Mouse (Mus musculus): ENCODE results near the gene Chsy1. TPM values are rescaled to one million over a fixed set of nuclear protein-coding genes. Genes with fewer than 3 reads are reported as not detected.
"Not testable (repeated sequence)": the region's sequence is repeated elsewhere in the genome, so short reads cannot be mapped to it uniquely, and the experiment has no call there.

Chsy1 gene
- polyA plus RNA-seq, 1 experiment from 2014 or later = 6.1 TPM

DNA sequence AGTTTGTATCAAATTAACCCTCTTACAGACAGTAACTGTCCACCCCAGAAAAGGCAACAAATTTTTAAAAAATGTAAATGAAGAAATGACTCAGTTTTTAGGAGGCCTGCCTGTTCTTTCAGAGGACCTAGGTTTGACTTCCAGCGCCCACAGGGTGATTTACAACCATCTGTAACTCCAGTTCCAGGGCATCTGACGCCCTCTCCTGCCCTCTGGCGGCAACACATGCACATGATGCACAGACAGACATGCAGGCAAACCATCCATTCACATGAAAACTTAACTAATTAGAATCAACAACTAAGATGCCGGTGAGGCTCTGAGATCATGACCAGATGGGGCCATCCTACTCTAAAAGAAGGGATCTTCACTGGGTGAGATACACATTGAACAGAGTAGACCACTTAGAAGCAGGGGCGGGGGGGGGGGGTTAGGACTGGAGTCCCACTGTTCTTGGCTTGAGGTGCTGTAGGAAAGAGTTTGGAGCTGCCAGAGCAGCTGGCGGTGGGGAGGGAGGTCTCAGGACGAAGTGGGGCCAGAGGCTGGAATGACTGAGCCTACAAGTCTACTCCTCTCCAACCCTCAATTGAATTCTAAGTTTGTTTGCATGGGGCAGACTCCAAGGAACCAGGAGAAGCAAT is 72.9 kb downstream of the Chsy1 start:
- TF ChIP-seq CTCF (IDR thresholded peaks at IDR 0.05; ENCODE audit: low read depth) (peak; percentile 38), EP300 (optimal IDR thresholded peaks at IDR 0.05) (no peak)
- DNase-seq (ENCODE audit: low spot score) (no peak), ATAC-seq (ENCODE audit: low FRiP score, low TSS enrichment) (no peak)
- H3K4me2 ChIP-seq (replicated peaks; ENCODE audit: low read depth) = no peak overlapping the region
- H3K27ac ChIP-seq (replicated peaks) = no peak overlapping the region
- H3K9me3 ChIP-seq (ENCODE audit: control insufficient read depth, low read length) = no peaks in the 10 kb centered on the region
- no peak overlapping the region for H3K4me3 ChIP-seq (ENCODE audit: low read depth, low read length)
- no peaks in the 10 kb centered on the region for H3K4me1 ChIP-seq (replicated peaks; ENCODE audit: control insufficient read depth, insufficient read depth)
- no peaks in the 10 kb centered on the region for H3K36me3 ChIP-seq (ENCODE audit: control insufficient read depth, insufficient read depth, low read length)
- H3K9ac ChIP-seq (ENCODE audit: low read length) = no peak overlapping the region
- H3K27me3 ChIP-seq (ENCODE audit: control insufficient read depth, insufficient read depth, low read length) = no peaks in the 10 kb centered on the region
- WGBS = 84% methylated on average over 7 of the region's 7 CpGs

DNA sequence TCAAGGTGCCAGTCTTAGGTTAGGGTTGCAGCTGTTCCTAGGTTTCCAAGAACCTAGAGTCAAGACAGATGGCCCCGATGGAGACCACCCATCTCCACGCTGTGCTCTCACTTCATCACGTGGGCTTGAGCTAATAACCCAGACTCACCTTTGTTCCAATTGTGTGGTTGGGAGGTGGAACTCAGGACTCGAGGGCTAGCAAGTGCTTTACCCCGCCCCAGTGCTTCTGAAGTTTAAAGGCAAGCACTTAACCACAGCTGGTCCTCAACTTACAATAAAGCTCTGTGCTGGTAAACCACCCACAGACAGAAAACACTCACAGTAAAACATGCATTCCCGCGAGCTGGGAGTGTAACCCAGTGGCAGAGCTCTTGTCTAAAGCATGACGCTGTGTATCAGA is 74.1 kb downstream of the Chsy1 start:
- WGBS = 54% methylated on average over 8 of the region's 8 CpGs
- no peaks in the 10 kb centered on the region for H3K4me1 ChIP-seq (replicated peaks; ENCODE audit: control insufficient read depth, insufficient read depth)
- TF ChIP-seq CTCF (IDR thresholded peaks at IDR 0.05; ENCODE audit: low read depth) (no peak), EP300 (optimal IDR thresholded peaks at IDR 0.05) (no peak)
- no peak overlapping the region for H3K9ac ChIP-seq (ENCODE audit: low read length)
- H3K9me3 ChIP-seq (ENCODE audit: control insufficient read depth, low read length) = no peaks in the 10 kb centered on the region
- DNase-seq (ENCODE audit: low spot score) (no peak), ATAC-seq (ENCODE audit: low FRiP score, low TSS enrichment) (no peak)
- no peaks in the 10 kb centered on the region for H3K36me3 ChIP-seq (ENCODE audit: control insufficient read depth, insufficient read depth, low read length)
- H3K27ac ChIP-seq (replicated peaks) = no peak overlapping the region
- H3K4me3 ChIP-seq (ENCODE audit: low read depth, low read length) = no peak overlapping the region
- H3K27me3 ChIP-seq (ENCODE audit: control insufficient read depth, insufficient read depth, low read length) = no peaks in the 10 kb centered on the region
- no peak overlapping the region for H3K4me2 ChIP-seq (replicated peaks; ENCODE audit: low read depth)

DNA sequence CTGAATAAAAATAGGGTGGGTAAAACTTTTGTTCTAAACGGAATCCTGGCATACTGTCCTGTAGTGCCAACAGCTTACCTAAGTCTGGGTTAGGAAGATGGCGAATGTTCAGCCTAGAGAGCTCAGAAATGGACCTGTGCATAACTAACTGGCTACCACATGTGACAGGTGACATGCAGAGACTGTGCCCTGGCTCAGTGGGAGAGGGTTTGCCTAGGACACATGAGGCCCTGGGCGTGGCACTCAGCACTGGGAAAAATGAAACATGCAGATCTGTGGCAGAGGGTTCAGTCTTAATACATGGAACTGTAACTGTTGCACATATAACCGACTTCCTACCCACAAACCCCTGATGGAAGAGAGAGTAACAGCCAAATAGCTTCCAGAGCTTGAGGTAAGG is 74.7 kb downstream of the Chsy1 start:
- TF ChIP-seq EP300 (optimal IDR thresholded peaks at IDR 0.05) (no peak), CTCF (IDR thresholded peaks at IDR 0.05; ENCODE audit: low read depth) (no peak)
- Histone ChIP-seq H3K36me3 (ENCODE audit: control insufficient read depth, insufficient read depth, low read length) (no peaks in the 10 kb centered on the region), H3K9me3 (ENCODE audit: control insufficient read depth, low read length) (no peaks in the 10 kb centered on the region), H3K27ac (replicated peaks) (no peak overlapping the region), H3K4me3 (ENCODE audit: low read depth, low read length) (no peak overlapping the region), H3K4me1 (replicated peaks; ENCODE audit: control insufficient read depth, insufficient read depth) (no peaks in the 10 kb centered on the region), H3K9ac (ENCODE audit: low read length) (no peak overlapping the region), H3K4me2 (replicated peaks; ENCODE audit: low read depth) (no peak overlapping the region), H3K27me3 (ENCODE audit: control insufficient read depth, insufficient read depth, low read length) (no peaks in the 10 kb centered on the region)
- no peak for DNase-seq (ENCODE audit: low spot score)
- no peak for ATAC-seq (ENCODE audit: low FRiP score, low TSS enrichment)
- WGBS = 73% methylated on average over 4 of the region's 4 CpGs

DNA sequence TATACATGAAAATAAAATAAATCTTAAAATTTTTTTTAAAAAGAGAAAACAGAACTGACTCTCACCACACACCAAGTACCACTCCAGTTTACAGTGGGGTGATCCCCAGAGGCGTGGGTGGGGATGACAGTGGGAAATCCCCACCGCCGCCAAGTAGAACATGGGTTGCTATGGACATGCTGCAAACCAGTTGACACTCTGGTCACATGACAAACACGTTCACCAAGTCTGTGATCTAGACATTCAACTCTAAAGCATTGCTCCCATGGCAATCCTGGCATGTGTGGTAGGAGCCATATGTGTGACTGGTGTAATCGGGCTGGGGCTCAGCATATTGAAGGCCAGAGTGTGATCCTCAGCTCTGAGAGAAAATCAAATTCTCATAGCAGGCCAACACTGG is 76.1 kb downstream of the Chsy1 start:
- no peak overlapping the region for H3K4me3 ChIP-seq (ENCODE audit: low read depth, low read length)
- no peak overlapping the region for H3K9ac ChIP-seq (ENCODE audit: low read length)
- H3K4me2 ChIP-seq (replicated peaks; ENCODE audit: low read depth) = no peak overlapping the region
- DNase-seq (ENCODE audit: low spot score) (no peak), ATAC-seq (ENCODE audit: low FRiP score, low TSS enrichment) (no peak)
- no peaks in the 10 kb centered on the region for H3K36me3 ChIP-seq (ENCODE audit: control insufficient read depth, insufficient read depth, low read length)
- no peak overlapping the region for H3K27ac ChIP-seq (replicated peaks)
- TF ChIP-seq EP300 (optimal IDR thresholded peaks at IDR 0.05) = no peak
- no peak for TF ChIP-seq CTCF (IDR thresholded peaks at IDR 0.05; ENCODE audit: low read depth)
- H3K4me1 ChIP-seq (replicated peaks; ENCODE audit: control insufficient read depth, insufficient read depth) = no peaks in the 10 kb centered on the region
- no peaks in the 10 kb centered on the region for H3K9me3 ChIP-seq (ENCODE audit: control insufficient read depth, low read length)
- 88% methylated on average over 5 of the region's 5 CpGs for WGBS
- H3K27me3 ChIP-seq (ENCODE audit: control insufficient read depth, insufficient read depth, low read length) = no peaks in the 10 kb centered on the region

DNA sequence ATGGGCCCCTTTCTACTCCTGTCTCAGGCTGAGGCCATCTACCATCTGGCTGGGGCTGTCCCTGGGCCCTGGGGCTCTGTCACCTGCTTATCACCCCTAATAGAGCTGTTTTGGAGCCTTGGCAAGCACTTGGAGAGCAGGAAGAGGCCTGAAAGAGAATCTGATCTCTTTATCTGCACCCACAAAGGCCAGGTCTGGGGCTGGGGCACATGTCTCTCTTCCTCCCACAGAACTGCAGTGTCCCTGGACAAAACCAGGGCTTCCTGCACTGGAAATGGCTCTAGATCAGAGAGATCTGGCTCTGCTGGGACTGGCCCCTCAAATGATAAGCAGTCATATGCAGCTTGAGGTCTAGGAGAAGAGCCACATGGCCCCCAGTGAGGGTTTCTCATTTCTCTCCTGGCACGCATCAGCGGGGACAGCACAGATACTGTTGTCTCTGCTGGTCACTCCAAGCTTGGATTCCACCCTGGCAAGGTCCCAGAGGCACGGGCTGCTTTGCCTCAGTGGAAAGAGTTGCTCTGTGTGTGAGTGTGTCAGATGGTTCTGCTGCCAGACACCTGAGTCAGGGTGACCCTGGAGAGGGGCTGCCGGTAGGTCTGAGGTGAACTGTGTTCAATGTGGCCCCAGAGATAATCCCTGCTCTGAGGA is 78.4 kb downstream of the Chsy1 start:
- no peak overlapping the region for H3K4me2 ChIP-seq (replicated peaks; ENCODE audit: low read depth)
- no peaks in the 10 kb centered on the region for H3K9me3 ChIP-seq (ENCODE audit: control insufficient read depth, low read length)
- DNase-seq (ENCODE audit: low spot score) (no peak), ATAC-seq (ENCODE audit: low FRiP score, low TSS enrichment) (no peak)
- H3K27ac ChIP-seq (replicated peaks) = no peak overlapping the region
- no peaks in the 10 kb centered on the region for H3K4me1 ChIP-seq (replicated peaks; ENCODE audit: control insufficient read depth, insufficient read depth)
- TF ChIP-seq CTCF (IDR thresholded peaks at IDR 0.05; ENCODE audit: low read depth) (no peak), EP300 (optimal IDR thresholded peaks at IDR 0.05) (no peak)
- no peak overlapping the region for H3K4me3 ChIP-seq (ENCODE audit: low read depth, low read length)
- H3K27me3 ChIP-seq (ENCODE audit: control insufficient read depth, insufficient read depth, low read length) = no peaks in the 10 kb centered on the region
- 76% methylated on average over 4 of the region's 4 CpGs for WGBS
- H3K36me3 ChIP-seq (ENCODE audit: control insufficient read depth, insufficient read depth, low read length) = no peaks in the 10 kb centered on the region
- no peak overlapping the region for H3K9ac ChIP-seq (ENCODE audit: low read length)

DNA sequence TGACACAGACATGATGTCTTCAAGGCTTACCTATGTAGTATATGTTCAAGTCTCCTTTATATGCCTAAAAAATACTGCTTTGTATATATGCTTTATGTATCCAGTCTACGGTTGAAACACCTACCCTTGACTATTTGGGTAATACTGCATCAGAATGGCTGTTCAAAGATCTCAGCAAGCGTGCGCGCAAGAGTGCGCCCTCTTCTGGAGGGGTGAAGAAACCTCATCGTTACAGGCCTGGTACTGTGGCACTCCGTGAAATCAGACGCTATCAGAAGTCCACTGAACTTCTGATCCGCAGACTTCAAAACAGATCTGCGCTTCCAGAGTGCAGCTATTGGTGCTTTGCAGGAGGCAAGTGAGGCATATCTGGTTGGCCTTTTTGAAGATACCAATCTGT is 81.1 kb downstream of the Chsy1 start:
- peak; percentile 44 for TF ChIP-seq CTCF (IDR thresholded peaks at IDR 0.05; ENCODE audit: low read depth)
- H3K4me2 ChIP-seq (replicated peaks; ENCODE audit: low read depth); H3K36me3 ChIP-seq (ENCODE audit: control insufficient read depth, insufficient read depth, low read length); ATAC-seq (ENCODE audit: low FRiP score, low TSS enrichment); H3K27me3 ChIP-seq (ENCODE audit: control insufficient read depth, insufficient read depth, low read length); H3K4me1 ChIP-seq (replicated peaks; ENCODE audit: control insufficient read depth, insufficient read depth); H3K9me3 ChIP-seq (ENCODE audit: control insufficient read depth, low read length); H3K4me3 ChIP-seq (ENCODE audit: low read depth, low read length); H3K27ac ChIP-seq (replicated peaks); DNase-seq (ENCODE audit: low spot score); H3K9ac ChIP-seq (ENCODE audit: low read length): not testable (repeated sequence)
- WGBS = 87% methylated on average over 10 of the region's 10 CpGs

Data from stomach, postnatal 0 days (tissue).